Mouse (Mus musculus) E14TG2a.4 (cell line): ENCODE data around the gene Tmf1.

Experiments used
- CTCF ChIP-seq: conservative IDR thresholded peaks from 2 replicates; pipeline ENCODE4 v1.5.1; 2014; ENCODE audit warnings: low read length
- POU5F1 ChIP-seq: IDR thresholded peaks from 2 replicates; pipeline ENCODE4 v1.6.1; 2014; ENCODE audit warnings: low read length, borderline replicate concordance

DNA sequence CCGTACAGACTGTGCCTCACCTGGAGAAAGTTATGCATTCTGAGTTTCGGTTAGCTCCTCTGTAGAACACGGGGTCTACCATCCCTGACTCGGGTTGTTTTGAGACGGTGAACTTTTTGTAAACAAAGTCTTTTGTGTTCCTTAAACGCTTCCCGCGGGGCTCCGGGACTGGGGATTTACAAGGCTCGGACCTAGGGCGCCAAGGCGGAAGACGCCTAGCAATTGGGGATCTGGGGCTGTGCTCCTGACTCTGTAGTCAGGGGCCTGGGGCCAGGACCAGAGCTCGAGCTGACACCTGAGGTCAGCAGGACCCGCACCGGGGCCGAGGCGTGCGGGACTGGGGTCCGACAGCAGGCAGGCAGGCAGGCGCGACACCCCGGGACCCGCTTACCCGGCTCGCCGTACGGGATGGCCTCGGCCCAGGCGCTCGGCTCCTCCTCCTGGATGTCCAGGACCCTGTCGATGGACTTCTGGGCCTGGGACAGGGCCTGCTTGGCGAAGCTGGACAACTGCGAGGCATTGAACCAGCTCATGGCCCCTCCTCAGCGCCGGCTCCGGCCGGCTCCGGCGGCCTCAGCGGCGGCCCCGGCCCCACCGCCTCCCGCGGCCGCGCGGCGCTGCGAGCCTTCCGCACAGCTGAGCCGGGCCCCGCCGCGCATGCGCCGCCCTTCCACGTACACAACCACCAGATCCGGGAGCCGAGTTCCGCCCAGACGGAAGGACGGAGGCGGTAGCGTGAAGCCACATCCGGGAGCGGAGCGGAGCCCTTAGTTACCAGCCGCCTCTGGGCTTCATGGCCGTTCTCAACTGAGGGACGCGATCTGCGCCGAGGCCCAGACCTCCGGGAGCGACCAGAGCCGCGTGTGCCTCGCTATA lies at the start of gene Tmf1:
- no peak for TF ChIP-seq CTCF
- TF ChIP-seq POU5F1, result no peak
